Mouse (Mus musculus) spleen, postnatal 4 days (tissue): Measurements from ENCODE around the gene Hs1bp3.

ENCODE experiments used
- DNase-seq, 2 experiments: peaks; one replicate each; pipeline ENCODE4 v3.0.0; 2022; ENCODE audit warnings: low spot score in 2 of 2

The Hs1bp3 gene

DNA sequence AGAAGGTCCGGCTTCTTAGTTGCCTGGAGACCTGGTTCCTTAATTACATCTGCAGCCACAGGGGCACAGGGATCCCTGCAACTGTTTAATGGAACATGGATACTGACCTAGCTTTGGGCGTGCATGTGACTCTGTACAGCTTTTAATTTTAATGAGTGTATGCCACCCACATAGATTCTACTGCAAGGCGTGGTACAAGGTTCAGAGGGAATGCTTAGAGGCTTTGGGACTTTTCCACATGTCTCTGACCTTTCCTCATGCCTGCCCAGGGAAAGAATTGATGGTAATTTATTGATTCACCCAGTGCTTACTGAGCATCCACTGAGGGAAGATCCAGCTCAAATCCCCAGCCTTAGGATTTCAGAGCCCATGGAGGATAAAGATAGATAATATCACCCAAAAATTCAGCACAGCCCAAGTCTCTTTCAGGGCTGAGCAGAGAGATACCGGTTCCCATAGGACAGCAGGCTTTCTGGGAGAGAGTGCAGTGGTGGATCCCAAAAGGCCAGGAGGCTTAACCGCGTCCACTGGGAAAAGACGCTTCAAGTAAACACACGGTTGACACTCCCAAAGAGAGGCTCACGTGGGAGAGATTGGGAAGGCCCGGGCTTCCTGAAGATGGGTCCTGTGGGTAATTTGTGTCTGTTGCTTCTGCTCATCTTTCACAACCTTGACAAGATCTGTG is 23.5 kb downstream of the Hs1bp3 start:
- no peak for DNase-seq

DNA sequence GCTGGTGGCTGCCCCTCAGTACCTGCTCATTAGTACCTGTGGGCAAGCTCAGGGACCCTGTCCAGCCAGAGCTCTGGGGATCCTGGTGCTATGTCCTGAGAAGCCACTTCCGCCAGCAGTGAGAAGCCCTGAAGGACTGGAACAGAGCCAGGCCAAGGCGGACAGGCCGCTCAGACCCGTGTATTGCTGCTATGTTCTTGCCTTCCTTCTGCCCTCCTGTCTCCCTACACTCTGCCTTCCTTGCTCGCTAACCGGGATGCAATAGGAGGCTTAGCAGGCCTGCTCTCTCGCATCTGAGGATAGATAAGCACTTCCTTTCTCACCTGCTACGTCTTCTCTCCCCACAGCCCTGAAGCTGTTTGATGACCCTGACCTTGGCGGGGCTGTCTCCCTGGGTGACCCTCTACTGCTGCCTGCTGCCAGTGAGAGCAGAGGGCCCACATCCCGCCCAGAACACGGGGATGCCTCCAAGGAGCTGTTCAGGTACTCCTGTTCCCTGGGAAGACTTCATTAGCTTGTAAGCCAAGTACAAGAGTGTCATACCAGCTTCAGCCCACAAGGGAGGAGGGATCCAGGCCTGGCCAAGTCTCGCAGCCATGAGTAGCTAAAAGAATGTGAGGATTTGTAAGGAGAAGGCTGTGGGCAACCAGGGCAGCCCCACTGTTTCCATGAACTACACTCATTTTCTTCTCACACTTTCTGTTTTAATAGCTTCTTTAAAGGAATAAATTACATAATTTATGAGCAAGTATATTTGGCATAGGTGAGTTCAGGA is 24.2 kb downstream of the Hs1bp3 start:
- no peak for DNase-seq

DNA sequence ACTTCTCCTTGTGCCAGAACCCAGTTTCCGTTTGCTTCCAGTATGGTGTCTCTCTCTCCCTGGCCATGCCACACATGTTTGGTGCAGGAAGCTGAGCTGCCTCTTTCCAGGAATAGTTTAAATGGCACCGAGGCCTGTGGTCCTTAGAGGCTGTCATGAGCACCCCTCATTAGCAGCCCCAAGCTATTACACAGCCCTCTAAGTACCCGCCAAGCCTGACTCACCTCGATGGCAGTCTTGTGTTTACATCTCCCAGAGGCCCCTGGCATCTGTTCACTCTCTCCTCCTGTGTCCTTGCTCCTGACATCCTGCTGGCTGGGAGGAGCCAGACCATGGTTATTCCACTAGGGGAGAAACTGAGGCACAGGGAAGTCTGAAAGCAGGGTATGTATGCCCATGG is 25.3 kb downstream of the Hs1bp3 start:
- DNase-seq: no peak

DNA sequence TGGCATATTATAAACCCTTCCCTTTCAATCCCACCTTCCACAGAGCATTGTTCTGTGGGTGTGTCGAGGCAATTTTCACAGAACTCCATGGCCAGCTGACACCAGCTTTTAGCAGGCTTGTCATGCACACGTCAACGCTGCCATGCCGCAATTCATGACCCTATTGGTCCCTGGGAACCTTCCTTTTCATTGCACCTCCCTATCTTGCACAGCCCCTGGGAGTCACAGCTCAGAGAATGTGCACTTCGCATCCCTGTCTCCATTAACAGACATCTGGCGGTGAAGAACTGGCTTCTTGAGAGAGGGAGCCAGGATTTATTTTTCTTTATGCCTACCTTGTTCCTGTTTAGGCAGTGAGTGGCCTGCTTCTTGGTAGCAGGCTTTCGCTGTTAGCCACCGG is 25.7 kb downstream of the Hs1bp3 start:
- DNase-seq: no peak

DNA sequence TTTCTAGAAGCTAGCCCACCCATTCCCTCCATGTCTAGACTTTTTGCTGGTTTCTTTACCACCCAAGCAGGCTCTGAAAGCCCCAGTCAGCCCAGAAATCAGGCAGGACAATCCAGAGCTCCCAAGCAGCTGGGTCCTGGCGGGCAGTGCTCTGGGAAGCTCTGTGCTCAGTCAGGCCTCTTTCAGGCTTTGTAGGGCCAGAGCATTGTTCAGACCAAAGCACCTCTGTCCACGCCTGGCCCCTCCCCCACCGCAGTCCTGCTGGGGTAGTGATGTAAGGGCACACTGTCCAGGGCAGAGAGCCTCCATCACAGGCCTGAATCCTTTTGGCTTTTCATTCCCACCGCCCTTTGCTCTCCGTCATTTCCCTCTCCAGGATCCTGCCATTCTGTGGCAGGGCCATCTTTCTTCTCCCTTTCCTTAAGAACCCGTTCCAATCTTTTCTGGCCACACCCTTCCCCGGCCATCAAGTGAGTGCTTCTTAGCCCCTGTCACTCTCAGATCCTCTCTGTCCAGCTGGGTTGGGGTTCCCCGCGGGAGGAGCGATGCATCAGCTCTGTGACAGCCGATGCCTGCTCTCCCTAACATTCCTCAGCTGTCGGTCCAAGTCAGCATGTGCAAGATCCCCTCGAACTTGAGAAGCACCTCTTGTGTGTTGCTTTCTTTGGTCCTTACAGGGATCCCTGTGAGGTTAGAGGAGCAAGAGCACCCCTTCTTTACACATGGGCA is 26.5 kb downstream of the Hs1bp3 start:
- DNase-seq: no peak

DNA sequence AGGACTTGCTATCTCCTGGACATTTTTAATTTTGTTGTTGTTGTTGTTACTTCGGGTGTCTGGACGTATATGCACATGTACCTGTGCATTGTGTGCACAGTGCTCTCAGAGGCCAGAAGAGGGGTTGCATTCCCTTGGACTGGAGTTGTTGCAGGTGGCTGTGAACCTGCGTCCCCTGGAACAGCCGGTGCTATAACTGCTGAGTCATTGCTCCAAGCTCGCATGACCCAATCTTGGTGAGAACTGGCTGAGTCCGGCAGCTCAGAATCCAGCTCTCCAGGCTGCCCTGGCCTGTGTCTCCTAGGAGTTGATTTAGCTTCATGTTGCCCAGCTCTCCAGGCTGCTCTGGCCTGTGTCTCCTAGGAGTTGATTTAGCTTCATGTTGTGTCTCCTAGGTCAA is 27.8 kb downstream of the Hs1bp3 start:
- DNase-seq: no peak

DNA sequence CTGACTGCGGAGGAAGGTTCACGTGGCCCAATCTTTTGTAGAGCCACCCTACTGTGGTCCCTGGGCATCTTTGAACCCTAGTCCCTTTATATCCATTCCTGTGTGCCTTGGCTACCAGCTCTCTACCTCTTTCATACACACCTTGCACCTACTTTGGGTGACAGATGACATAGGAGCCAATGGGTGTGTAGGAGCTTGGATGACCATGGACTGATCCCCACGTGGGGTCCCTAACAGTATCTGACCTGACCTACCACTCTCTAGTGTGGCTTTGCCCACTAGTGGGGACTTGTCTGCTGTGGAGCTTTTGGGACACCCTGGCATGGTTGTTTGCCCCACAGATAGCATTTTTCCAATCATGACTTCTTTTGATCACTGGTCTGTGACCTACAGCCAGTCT is 30.1 kb downstream of the Hs1bp3 start:
- DNase-seq: no peak

DNA sequence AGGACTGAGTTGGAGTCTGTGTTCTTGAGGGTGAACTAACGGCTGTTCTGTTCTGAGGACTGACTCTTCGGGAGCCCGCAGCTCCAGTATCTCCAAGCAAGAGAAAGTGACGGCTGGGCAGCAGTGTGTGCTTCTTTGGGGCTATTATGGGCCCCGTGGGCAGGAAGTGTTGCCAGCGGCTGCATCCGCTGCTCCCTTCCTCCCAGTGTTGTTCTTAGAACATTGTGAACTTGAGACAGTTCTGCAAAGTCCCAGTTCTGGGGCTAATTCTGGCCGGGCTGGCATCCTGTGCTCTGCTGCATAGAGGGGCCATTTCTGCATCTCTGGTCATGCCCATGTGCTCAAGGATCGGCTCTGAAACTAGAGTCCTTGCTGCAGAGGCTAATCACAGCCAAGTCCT is 31.7 kb downstream of the Hs1bp3 start:
- peak; percentile 47 to 74 for DNase-seq

DNA sequence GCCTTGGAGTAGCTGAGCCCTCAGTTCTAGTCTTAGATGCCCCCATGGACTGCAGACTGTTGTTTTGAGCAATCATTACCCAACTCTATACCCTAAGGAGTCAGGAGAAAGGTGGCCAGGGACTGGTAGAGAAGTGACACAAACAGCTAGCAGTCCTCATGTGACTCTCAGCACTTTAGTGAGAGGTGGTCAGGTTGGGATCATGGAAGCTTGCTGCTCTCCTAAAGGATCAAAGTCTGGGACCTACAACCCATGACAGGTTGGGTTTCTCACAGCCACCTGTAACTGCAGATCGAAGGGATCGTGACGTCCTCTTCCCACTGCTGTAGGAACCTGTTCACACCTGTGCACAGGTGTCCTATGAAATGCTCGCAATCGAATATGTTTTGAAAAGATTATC is 32.3 kb downstream of the Hs1bp3 start:
- DNase-seq: no peak

DNA sequence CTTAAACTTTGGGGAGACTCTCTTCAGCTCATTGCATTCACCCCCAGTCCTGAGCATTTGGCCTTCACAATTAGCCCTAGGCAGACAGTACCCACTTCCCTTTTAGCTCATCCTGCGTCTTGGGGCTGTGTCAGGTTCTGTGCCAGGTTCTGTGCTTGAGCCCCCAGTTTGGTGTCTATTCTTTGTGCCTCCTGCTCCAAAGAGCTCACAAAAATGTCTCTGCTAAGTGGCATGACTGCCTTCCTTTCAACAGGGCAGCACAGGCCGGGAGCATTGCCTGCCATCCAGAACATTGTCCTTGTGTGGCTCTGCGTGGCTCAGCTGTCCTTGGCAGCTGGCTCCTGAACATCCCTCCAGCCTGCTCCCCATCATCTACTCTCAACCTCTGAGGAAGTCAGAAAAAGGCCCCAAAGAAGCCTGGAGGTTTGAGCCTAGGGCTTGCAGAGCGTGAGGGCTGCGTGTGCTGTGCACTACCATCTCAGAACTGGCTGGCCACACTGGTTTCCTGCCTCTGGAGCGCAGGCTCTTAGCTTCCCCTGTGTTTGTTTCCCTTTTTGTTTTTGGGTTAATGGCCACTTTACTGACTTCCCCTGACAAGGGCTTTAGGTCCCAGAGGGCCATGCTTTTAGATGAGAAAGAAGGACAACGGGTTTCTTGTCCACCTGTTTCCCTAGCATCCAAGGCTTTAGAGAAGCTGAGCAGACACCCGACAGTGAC is 34.7 kb downstream of the Hs1bp3 start:
- DNase-seq: peak in 1 of 2 experiments; percentile 66

DNA sequence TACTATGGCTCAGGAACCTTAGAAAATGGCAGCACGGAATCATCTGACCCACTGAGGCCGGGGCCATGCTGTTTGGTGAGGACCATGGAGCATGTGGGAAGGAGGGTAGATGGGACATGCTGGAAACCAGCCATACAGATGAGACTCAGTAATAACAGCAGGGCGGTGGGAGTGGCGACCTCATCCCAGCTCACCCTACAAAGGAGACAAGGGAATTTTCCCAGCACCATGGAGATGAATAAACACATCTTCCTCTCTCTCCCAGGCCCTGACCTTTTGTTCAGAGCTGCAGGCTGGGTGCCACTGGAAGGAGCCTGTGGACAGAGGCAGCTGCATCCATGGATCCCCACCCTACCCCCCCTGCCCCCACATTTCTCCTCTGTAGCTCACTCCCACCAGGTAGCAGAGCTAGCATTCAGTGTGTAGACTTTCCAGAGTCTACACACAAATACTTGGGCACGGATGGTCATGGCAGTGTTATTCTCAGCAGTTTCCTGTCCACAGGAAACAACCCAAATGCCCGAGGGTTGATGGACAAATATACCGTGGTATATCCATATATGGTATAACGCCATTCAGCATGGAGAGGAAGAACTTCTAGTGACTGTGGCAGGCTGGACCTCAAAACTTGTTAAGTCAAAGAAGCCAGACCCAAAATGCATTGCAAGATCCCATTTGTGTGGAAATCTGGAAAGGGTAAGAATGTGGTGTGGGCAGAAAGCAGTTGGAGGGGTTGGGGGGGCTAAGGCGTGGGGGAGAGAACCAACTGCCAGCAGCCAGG is 35.7 kb downstream of the Hs1bp3 start:
- DNase-seq: no peak

DNA sequence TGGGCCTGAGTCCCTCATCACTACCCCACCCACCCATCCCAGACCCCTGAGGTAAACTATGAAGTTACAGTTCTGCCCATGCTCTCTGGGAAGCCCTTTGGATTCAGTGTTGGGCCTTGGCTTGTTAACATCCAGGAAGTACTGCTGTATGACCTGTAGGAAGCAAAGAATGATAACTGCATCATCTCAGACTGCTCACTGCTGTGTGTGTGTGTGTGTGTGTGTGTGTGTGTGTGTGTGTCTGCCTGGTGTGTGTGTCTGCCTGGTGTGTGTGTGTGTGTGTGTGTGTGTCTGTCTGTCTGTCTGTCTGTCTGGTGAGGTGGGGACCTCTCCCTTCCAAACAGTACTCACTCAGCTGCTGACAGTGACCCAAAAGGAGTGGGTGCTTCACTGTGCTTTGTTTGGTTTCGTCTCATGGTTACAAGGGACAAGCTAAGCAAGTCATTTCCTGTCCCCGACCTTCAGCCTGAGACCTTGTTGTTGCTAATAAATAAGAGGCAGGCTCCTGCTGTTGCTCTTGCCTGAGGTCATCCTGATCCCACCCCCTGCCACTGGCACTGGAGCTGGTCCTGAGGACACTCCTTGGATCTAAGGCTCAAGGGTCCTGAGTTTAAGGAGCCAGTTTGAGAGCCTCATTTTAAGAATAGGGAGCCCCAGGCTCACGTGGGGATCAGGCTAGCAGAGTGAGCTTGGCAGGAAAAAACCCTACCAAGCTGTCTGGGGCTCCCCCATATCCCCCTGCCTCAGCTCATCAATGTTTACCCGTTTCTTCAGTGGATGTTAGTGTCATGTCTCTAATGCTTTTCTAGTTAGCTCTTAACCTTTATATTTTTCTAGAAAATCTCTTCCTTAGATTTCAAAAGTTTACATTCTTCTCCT is 38.0 kb downstream of the Hs1bp3 start:
- DNase-seq: no peak

DNA sequence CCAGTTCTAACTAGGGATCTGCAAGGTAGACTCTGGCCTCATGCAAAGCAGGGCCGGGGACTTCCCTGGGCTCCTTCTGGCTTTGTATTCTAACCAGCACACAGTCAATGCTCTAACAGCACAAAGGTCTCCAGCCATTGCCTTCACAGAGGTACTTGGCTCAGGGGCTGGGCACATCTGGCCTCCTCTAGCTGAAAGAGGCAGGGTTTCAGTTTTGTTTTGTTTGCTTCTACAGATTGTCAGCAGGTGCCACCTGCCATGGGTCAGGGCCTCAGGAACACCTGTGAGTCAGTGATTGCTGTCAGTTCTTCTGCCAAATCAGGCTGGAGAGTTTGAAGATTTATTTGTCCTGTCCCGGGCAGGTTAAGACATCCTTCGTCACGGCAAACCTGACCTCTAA is 39.8 kb downstream of the Hs1bp3 start:
- DNase-seq: peak in 1 of 2 experiments; percentile 35

DNA sequence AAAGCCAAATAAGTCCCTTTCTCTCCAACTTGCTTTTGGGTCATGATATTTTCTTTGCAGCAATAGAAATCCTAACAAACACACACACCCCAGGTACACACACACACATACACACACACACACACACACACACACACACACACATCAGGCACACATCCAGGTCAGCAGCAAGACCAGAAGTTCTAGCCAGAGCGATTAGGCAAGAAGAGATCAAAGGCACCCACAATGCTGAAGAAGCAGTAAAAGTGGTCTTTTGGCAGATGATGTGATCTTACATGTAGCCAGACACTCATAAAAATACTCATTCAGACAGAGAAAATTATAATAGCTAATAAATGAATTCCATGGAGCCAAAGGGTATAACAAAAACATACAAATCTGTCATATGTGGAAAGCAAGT is 41.0 kb downstream of the Hs1bp3 start:
- no peak for DNase-seq

DNA sequence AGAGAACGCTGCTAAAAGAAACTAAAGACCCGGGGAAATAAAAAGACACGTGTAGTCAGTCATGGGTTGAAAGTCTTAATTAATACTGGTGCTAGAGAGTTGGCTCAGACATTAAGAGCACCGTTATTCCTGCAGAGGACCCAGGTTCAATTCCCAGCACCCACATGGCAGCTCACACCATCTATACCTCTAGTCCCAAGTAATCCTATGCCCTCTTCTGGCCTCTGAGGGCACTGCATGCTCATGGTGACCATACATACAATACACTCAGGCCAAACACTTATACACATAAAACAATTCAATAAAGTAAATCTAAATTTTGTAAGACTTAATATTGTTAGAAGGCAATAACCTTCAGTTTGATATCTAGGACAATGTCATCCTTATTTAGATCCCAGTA is 41.8 kb downstream of the Hs1bp3 start:
- no peak for DNase-seq

DNA sequence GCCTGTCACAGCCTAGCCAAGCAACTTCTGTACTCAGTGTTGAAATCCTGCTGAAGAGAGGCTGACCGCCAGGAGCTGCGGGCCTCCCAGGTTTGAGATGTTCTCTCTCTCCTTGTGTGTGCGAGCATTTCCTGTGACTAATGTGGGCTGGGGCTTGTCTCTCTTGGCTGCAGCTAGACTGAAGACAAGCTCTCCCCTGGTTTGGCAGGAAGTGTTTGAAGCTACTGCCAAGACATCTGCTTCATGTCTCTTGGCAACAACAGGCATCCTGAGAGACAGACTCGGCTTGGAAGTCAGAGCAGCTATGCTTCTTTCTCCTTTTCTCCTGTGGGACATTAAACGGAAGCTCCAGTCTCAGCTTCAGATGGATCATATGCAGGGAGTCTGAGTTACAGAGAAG is 44.2 kb downstream of the Hs1bp3 start:
- no peak for DNase-seq

DNA sequence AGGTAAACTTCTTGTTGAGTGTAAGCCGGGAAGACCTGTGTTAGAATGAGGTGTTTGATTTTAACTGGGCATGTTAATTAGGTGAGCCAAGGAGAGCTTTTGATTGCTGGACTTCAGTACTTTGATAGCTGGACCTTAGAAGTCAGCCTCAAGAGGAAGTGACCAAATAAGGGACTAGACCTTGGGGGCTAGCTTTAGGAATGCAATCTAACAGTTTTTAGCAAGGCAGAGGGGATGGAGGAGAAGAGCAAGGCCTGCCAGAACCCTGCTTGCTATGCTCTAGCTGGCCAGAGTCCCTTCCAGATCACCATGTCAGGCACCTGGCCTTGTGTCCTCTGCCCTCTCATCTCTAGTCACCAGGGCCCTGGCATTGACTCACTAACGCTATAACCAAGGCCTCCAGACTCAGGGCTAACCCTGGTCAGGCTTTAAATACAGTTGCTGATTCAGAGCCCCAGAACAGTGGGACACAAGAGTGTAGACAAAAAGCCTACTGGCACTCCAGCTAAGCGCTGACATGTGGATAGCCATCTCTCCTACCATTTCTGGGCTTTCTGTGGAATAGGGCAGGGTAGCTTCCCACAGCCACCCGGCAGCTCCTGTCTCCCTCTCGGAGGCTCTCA is 45.2 kb downstream of the Hs1bp3 start:
- DNase-seq: no peak

DNA sequence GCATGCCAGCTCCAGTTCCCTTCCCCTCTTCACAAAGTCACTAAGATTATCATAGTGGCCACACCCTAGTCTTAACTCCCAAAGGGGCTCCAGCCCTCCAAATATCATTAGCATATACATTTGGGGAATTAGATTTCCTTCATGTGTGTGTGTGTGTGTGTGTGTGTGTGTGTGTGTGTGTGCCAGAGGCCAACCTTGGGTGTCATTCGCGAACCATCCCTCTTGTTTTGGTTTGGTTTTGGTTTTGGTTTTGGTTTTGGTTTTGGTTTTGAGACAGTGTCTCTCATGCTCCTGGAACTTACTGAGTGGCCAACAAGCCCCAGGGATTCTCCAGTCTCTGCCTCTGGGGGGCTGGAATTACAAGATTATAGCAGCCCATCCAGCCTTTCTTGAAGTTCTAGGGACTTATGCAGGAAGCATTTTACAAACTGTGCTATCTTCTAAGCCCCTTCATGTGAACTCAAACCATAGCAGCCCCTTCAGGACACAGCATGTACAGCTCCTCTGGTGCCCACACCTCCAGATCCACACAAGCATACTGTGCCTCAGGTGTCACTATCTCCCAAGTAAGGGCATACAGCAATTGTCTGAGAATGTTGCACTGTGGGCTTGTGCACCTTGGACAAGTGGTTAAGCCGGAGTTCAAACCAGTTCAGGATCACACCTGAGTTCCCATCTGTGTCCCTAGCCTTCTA is 46.3 kb downstream of the Hs1bp3 start:
- no peak for DNase-seq

DNA sequence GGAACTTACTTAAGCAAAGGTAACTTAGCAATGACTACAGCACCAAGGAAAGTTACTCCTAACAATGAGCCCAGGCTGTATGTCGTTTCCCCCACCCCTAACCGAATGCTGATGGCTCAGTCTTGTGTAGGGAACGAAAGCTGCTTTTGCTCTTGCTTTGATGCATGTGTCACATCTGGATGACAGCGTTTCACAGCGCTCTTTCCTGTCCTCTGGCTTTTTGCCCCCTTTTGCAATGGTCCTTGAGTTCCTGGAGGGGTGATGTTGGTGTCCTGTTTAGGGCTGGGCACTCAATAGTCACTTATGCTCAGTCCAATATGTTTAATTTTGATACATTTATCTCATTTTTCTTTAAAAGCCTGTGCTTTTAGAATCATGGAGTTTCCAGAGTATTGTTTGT is 48.6 kb downstream of the Hs1bp3 start:
- DNase-seq: no peak
